Mouse (Mus musculus): ENCODE data around the gene Tead2.

DNA sequence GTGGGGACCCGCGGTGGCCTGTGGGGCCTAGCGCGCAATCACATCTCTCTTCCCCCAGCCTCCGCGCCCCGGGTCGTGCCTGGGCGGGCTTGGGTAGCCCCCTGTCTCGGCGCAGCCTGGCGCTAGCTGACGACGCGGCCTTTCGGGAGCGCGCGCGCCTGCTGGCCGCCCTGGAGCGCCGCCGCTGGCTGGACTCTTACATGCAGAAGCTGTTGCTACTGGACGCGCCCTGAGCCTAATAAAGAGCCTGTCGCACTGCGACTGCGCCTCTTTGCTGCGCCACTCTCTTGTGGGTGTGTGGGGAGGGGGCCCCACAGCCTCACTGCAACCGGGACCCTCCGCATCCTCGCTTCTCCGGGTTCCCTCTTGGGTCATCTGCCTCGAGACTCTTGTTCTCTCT is 34.0 kb upstream of the Tead2 start:
- no peak for TF ChIP-seq CTCF (IDR thresholded peaks at IDR 0.05; ENCODE audit: insufficient read depth, low read length)
- no peak for TF ChIP-seq POLR2A (IDR thresholded peaks at IDR 0.05; ENCODE audit: borderline replicate concordance, extremely low read depth, low read depth, low read length)

All from lung, adult 2 months (tissue).